ENCODE assay signal across 21 mouse cellular contexts in genomic region chr15:10103350-10103749, GRCm38 (mm10).
A peak's percentile ranks its signal among the peaks of the same experiment; 100 is the strongest.
DNase-seq lines count a peak whose midpoint lies in the region; ATAC-seq lines count a peak whose summit lies in the region.
"Had no signal": no experiment of that assay in that cellular context is flagged by ENCODE, and none has a peak within 500 bp of the region (broad histone marks: within the 10 kb centered on the region; RNA-seq: fewer than 3 reads in every experiment).

No protein-coding gene starts in this region.

- ATAC-seq in common myeloid progenitor, adult 5-6 weeks (replicated peaks; ENCODE audit: low read depth, poor library complexity, severe bottlenecking) = peak; percentile 100
- 0 out of 2 replicates have a peak, but pooled peaks have one; percentile 50 for ATAC-seq in megakaryocyte-erythroid progenitor cell, adult 5-6 weeks (replicated peaks; ENCODE audit: low FRiP score, low TSS enrichment, poor library complexity, severe bottlenecking)
- ATAC-seq: forebrain, embryonic 16.5 days; midbrain, embryonic 13.5 days; Patski had no signal

- DNase-seq in spleen, postnatal 36 days (ENCODE audit: low spot score in 2 of 2) = peak; percentile 36 to 40
- no peak for DNase-seq in spleen, postnatal 4 days (ENCODE audit: low spot score in 2 of 2)
- no peak for DNase-seq in MN1 (ENCODE audit: low spot score)
- no peak for DNase-seq in kidney, adult 18-20 months
- DNase-seq in adrenal gland, adult (ENCODE audit: inconsistent age in 2 of 2, low spot score in 1 of 2) = no peak
- no peak for DNase-seq in right cerebral cortex, postnatal 10 days (ENCODE audit: low spot score in 2 of 2)
- DNase-seq: adrenal gland, postnatal 10 days; cerebellum, adult 18-20 months; cerebellum, postnatal 36 days; gastrocnemius, postnatal 14 days; heart, adult 2 months; heart, postnatal 14 days; kidney, adult 11 months; left cerebral cortex, postnatal 4 days; right cerebral cortex, postnatal 14 days; thymus, postnatal 14 days had no signal

Comparison
In these comparisons a context has a peak if more than half of its experiments do, and no peak if none do; other contexts are left out.
1. DNase-seq: peak in spleen, postnatal 36 days (2 of 2); none in spleen, postnatal 4 days (0 of 2), MN1 (single experiment), kidney, adult 18-20 months (single experiment), adrenal gland, adult (0 of 2) and right cerebral cortex, postnatal 10 days (0 of 2).